Mouse (Mus musculus) heart, adult 2 months (tissue): ENCODE results near the gene Jpt2. TPM values are rescaled to one million over a fixed set of nuclear protein-coding genes. Genes with fewer than 3 reads are reported as not detected.
"Not testable (repeated sequence)": the region's sequence is repeated elsewhere in the genome, so short reads cannot be mapped to it uniquely, and the experiment has no call there.

Experiments
- DNase-seq, 2 experiments: peaks; one replicate each; pipeline ENCODE4 v3.0.0; 2021
- H3K27ac ChIP-seq: fragments of 200-600 bp; 2 replicates; pipeline ENCODE4 v1.8.1; 2022
- H3K27me3 ChIP-seq: fragments of 200-500 bp; 2 replicates; pipeline ENCODE4 v1.6.1; 2012; ENCODE audit warnings: mild to moderate bottlenecking, low read length, inconsistent platforms, mixed read lengths; ENCODE audit not compliant: control insufficient read depth, insufficient read depth
- H3K36me3 ChIP-seq: fragments of 200-500 bp; 2 replicates; pipeline ENCODE4 v1.6.1; 2012; ENCODE audit warnings: low read length, inconsistent platforms; ENCODE audit not compliant: control insufficient read depth, insufficient read depth
- H3K4me1 ChIP-seq: fragments of 200-500 bp; 2 replicates; pipeline ENCODE4 v1.6.1; 2011; ENCODE audit warnings: low read length; ENCODE audit not compliant: control insufficient read depth, insufficient read depth
- H3K4me3 ChIP-seq: fragments of 200-600 bp; 2 replicates; pipeline ENCODE4 v1.8.1; 2022
- H3K79me2 ChIP-seq: fragments of 200-500 bp; replicated peaks from 2 replicates; pipeline ENCODE4 v1.6.1; 2012; ENCODE audit warnings: mild to moderate bottlenecking, inconsistent platforms, low read length, moderate library complexity, mixed read lengths; ENCODE audit not compliant: control insufficient read depth, insufficient read depth
- H3K9ac ChIP-seq: fragments of 200-500 bp; 2 replicates; pipeline ENCODE4 v1.6.1; 2012; ENCODE audit warnings: low read depth, mild to moderate bottlenecking, control low read depth, inconsistent platforms, low read length, mixed read lengths
- CTCF ChIP-seq: fragments of 200-600 bp; IDR thresholded peaks from 2 replicates; pipeline ENCODE4 v1.8.1; 2022; ENCODE audit warnings: antibody characterized with exemption, mild to moderate bottlenecking, moderate library complexity
- EP300 ChIP-seq: fragments of 200-500 bp; IDR thresholded peaks from 2 replicates; pipeline ENCODE4 v1.6.1; 2011; ENCODE audit warnings: low read depth, low read length, control low read depth; ENCODE audit not compliant: insufficient read depth
- POLR2A ChIP-seq: fragments of 200-500 bp; IDR thresholded peaks from 2 replicates; pipeline ENCODE4 v1.6.1; 2011; ENCODE audit warnings: mild to moderate bottlenecking, low read depth, low read length, control low read depth; ENCODE audit not compliant: insufficient read depth
- WGBS: fragments of 180-500 bp; shearing (Covaris S2); methylation state at CpG from one replicate; pipeline ENCODE4 v1.1.7; 2018; 5-methylcytosine and 5-hydroxymethylcytosine counted together
- intact Hi-C: fragments of 180-260 bp; cut with DNase I; formaldehyde crosslinking; loops from one replicate; pipeline ENCODE4 v1.15.1; 2025
- polyA plus RNA-seq: library from polyadenylated mRNA; depleted of rRNA; stranded (reverse); fragments of >200 nt; gene quantifications from 2 replicates; pipeline ENCODE4 v1.2.3, GENCODE M21; 2012
- total RNA-seq, 2 experiments: library from RNA; stranded (reverse); gene quantifications; 2 replicates each; pipeline ENCODE4 v1.2.3; 2021

The Jpt2 gene
- total and polyA plus RNA-seq, 3 experiments = 4.3 to 9.2 (median 9.2) TPM

DNA sequence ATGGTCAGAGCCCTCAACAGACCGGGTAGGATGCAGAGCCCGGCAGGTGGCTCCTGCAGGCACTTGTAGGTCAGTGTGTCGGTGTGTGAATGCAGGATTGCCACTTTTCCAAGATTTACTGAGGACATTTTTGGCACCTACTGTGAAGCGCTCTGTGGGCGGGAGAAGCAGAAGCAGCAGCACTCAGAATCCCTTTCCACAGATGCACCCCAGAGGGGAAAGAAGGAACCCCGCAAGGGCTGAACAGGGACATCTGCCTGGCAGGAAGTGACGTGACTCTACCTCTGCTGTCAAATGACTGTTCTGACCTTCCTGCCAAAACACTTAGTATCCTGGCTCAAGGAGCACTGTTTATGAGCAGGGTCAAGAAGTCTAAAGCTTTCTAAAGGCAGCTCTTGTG, 17.5 kb downstream of the Jpt2 start:
- Histone ChIP-seq H3K4me1 (no peaks in the 10 kb centered on the region), H3K27me3 (no peaks in the 10 kb centered on the region), H3K9ac (no peak overlapping the region), H3K79me2 (no peaks in the 10 kb centered on the region), H3K4me3 (no peak overlapping the region), H3K27ac (no peak overlapping the region), H3K36me3 (no peaks in the 10 kb centered on the region)
- 86% methylated on average over 7 of the region's 7 CpGs for WGBS
- TF ChIP-seq CTCF = no peak
- no peak for TF ChIP-seq POLR2A
- no peak for TF ChIP-seq EP300
- no peak for DNase-seq
- intact Hi-C loops = loop anchor here (5.0 to 10.0 kb wide), 2 partner anchors 339 to 422 kb away; partner anchors contain the start of genes Tpsb2 and Tpsg1

GRCm38 (mm10) chr17:24942453-24942852, 18.0 kb downstream of the Jpt2 start:
- H3K4me1 ChIP-seq, H3K79me2 ChIP-seq, H3K27me3 ChIP-seq, H3K36me3 ChIP-seq, H3K27ac ChIP-seq, H3K9ac ChIP-seq, H3K4me3 ChIP-seq: not testable (repeated sequence)
- peak; percentile 85 for TF ChIP-seq CTCF
- intact Hi-C loops = loop anchor here (5.0 to 10.0 kb wide), 2 partner anchors 340 to 422 kb away; partner anchors contain the start of genes Tpsb2 and Tpsg1
- peak; percentile 31 to 60 for DNase-seq
- 0% methylated on average over 2 of the region's 2 CpGs for WGBS

DNA sequence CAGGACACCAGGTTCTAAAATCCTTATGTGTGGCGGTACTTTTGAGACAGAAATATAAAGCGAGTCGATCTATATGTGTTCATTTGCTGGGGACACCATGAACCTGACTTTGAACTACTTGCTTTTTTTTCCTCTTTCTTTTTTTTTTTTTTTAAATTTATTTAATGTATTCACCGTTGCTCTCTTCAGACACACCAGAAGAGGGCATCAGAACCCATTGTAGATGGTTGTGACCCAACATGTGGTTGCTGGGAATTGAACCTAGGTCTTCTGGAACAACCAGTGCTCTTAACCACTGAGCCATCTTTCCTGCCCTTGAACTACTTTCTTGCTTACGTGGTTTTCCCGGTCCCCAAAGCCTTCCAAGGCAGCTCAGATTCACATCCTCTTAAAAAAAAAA, 23.2 kb downstream of the Jpt2 start:
- no peaks in the 10 kb centered on the region for H3K27me3 ChIP-seq
- H3K79me2 ChIP-seq = peaks cover 3% of the 10 kb centered on the region
- H3K36me3 ChIP-seq = peaks cover 4% of the 10 kb centered on the region; the same call in 1 of the 2 replicates
- TF ChIP-seq EP300 = no peak
- TF ChIP-seq POLR2A = no peak
- TF ChIP-seq CTCF = peak; percentile 22; the same call in 1 of the 2 replicates
- DNase-seq = no peak
- 43% methylated on average over 6 of the region's 6 CpGs for WGBS
- H3K4me1 ChIP-seq = peaks cover 5% of the 10 kb centered on the region
- intact Hi-C loops = loop anchor here (2.0 to 5.0 kb wide), 2 partner anchors 24 to 335 kb away; partner anchors contain the start of genes Jpt2 and Ube2i
- peak overlapping the region; percentile 83 for H3K4me3 ChIP-seq
- H3K27ac ChIP-seq = peak overlapping the region; percentile 90
- H3K9ac ChIP-seq = peak overlapping the region; percentile 7

DNA sequence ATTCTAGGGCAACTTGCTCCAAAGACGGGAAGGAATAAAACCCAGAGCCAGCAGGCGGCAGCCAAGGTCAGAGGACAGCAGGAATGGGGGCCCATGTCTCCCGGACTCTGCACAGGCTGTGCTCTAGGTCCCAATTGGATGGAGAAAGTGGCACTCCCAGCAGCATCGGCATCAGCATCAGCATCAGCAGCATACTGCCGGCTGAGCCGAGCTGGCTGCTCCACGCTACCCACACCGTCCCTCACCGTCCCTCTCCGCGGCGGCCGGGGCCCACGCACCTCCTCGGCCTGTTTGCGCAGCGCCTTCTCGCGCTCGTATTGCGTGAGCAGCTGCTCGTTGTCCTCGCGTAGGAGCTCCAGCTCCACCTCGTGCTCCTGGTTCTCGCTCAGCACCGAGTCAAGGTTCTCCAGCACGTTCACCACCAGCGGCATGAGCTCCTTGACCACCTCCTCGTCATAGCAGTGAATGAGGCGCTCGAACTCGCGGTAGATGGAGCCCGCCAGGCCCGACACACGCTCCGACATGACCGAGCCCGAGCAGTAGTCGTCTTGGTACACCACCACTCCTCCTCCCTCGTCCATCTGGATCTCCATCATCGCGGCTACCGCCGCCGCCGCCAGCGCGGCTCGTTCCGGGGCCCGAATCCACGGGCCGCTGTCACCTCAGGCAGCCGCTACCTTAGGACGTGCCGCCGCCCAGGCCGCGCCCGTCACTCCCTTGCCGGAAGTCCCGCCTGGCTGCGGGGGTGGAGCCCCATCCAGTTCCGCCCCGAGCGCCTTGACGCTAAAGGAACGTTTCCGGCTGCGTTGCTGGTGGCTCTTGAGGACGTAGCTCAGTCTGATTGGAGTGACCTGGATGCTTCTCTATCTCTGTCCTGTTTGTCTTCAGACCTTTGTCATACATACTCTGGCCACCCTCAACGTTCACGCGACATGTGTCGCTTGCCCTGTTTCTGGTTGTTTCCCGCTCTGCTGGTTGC, 23.9 kb downstream of the Jpt2 start, which contains the start of gene Mapk8ip3:
Mapk8ip3 (minus strand) TSS at position 719 of the 979 bp plus-strand sequence.
- peaks cover 5% of the 10 kb centered on the region for H3K4me1 ChIP-seq
- peak within 1 kb of the TSS; percentile 83 for H3K4me3 ChIP-seq
- no peaks in the 10 kb centered on the region for H3K27me3 ChIP-seq
- TF ChIP-seq POLR2A (peak; percentile 96), CTCF (peak; percentile 40), EP300 (peak; percentile 49; the same call in 1 of the 2 replicates)
- H3K36me3 ChIP-seq = peaks cover 4% of the 10 kb centered on the region; the same call in 1 of the 2 replicates
- H3K79me2 ChIP-seq = peaks cover 3% of the 10 kb centered on the region
- under 1% methylated on average over 78 of the region's 78 CpGs for WGBS
- DNase-seq = peak; percentile 97 to 98
- intact Hi-C loops = loop anchor here (2.0 to 5.0 kb wide), 2 partner anchors 24 to 336 kb away; partner anchors contain the start of genes Jpt2 and Ube2i
- peak within 1 kb of the TSS; percentile 86 for H3K9ac ChIP-seq
- H3K27ac ChIP-seq = peak within 1 kb of the TSS; percentile 90

DNA sequence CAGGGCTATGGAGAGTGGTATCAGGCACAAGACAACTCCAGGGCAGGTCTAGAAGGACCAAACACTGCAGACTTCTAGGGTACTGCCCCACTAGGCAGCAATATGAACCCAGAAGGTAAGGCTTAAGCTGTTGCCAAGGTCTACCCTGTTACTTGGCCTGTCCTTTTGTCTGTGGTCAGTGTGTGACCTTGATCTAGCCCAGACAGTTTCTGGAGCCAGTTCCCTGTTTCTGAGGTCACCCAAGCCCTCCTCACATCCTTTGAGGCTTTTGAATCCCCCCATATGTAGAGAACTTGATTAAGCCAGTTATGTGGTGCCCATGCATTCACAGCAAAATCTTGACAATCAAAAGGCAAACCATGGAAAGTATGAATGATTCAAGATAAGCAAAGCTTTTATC, 24.8 kb downstream of the Jpt2 start:
- no peak for DNase-seq
- H3K27ac ChIP-seq = peak overlapping the region; percentile 90; the same call in 1 of the 2 replicates
- H3K79me2 ChIP-seq = peaks cover 3% of the 10 kb centered on the region
- peak overlapping the region; percentile 83 for H3K4me3 ChIP-seq
- TF ChIP-seq POLR2A = no peak
- no peak for TF ChIP-seq EP300
- intact Hi-C loops = loop anchor here (2.0 to 5.0 kb wide), 2 partner anchors 25 to 337 kb away; partner anchors contain the start of genes Jpt2 and Ube2i
- H3K9ac ChIP-seq = peak overlapping the region; percentile 20; the same call in 1 of the 2 replicates
- H3K4me1 ChIP-seq = peaks cover 5% of the 10 kb centered on the region
- peaks cover 4% of the 10 kb centered on the region; the same call in 1 of the 2 replicates for H3K36me3 ChIP-seq
- no peaks in the 10 kb centered on the region for H3K27me3 ChIP-seq
